Mouse (Mus musculus) embryonic facial prominence, embryonic 12.5 days (tissue): ENCODE data around the gene Six3. TPM values are rescaled to one million over a fixed set of nuclear protein-coding genes. Genes with fewer than 3 reads are reported as not detected.

ENCODE experiments used
- ATAC-seq: fragments of 200-750 bp; cut with Nextera tagmentation; 2 replicates; pipeline ENCODE4 v1.8.0; 2017; ENCODE audit not compliant: insufficient number of reproducible peaks, insufficient read depth, low FRiP score, low TSS enrichment
- H3K27ac ChIP-seq: fragments of 300-500 bp; sonication (generic); 2 replicates; pipeline ENCODE4 v1.5.1; 2016; ENCODE audit warnings: mild to moderate bottlenecking
- H3K27me3 ChIP-seq: fragments of 300-500 bp; sonication (generic); 2 replicates; pipeline ENCODE4 v1.6.1; 2016; ENCODE audit warnings: mild to moderate bottlenecking, moderate library complexity
- H3K36me3 ChIP-seq: fragments of 300-500 bp; sonication (generic); 2 replicates; pipeline ENCODE4 v1.6.1; 2016; ENCODE audit warnings: mild to moderate bottlenecking
- H3K4me1 ChIP-seq: fragments of 300-500 bp; sonication (generic); 2 replicates; pipeline ENCODE4 v1.6.1; 2016
- H3K4me2 ChIP-seq: fragments of 300-500 bp; sonication (generic); replicated peaks from 2 replicates; pipeline ENCODE4 v1.6.1; 2016; ENCODE audit warnings: mild to moderate bottlenecking, moderate library complexity
- H3K4me3 ChIP-seq: fragments of 300-500 bp; sonication (generic); 2 replicates; pipeline ENCODE4 v1.5.1; 2016; ENCODE audit warnings: mild to moderate bottlenecking
- H3K9ac ChIP-seq: fragments of 300-500 bp; sonication (generic); 2 replicates; pipeline ENCODE4 v1.6.1; 2016; ENCODE audit warnings: mild to moderate bottlenecking, moderate library complexity
- H3K9me3 ChIP-seq: fragments of 300-500 bp; sonication (generic); 2 replicates; pipeline ENCODE4 v1.6.1; 2016; ENCODE audit warnings: mild to moderate bottlenecking, moderate library complexity
- WGBS: fragments of 180-500 bp; shearing (Covaris S2); methylation state at CpG from one replicate; pipeline ENCODE4 v1.1.7; 2016; 5-methylcytosine and 5-hydroxymethylcytosine counted together
- polyA plus RNA-seq: library from polyadenylated mRNA; unstranded; fragments of >200 nt; fragmentation: Nextera tagmentation; extraction: Ambion mirVana; gene quantifications from 2 replicates; pipeline ENCODE4 v1.2.1, GENCODE M21; 2016

Six3 gene
- polyA plus RNA-seq, 1 experiment from 2014 or later: 8.9 TPM

- ATAC-seq: no peak
- no peak overlapping the region for H3K4me2 ChIP-seq
- no peaks in the 10 kb centered on the region for H3K36me3 ChIP-seq
- H3K4me1 ChIP-seq: no peaks in the 10 kb centered on the region
- peaks cover 32% of the 10 kb centered on the region for H3K27me3 ChIP-seq
- 59% methylated on average over 9 of the region's 9 CpGs for WGBS
- H3K27ac ChIP-seq: no peak overlapping the region
- no peak overlapping the region for H3K4me3 ChIP-seq
- no peak overlapping the region for H3K9ac ChIP-seq
- no peaks in the 10 kb centered on the region for H3K9me3 ChIP-seq
These were observed 13.9 kb upstream of the Six3 start for GRCm38 (mm10) chr17:85599520-85599919.

- Histone ChIP-seq H3K27ac (no peak overlapping the region), H3K36me3 (no peaks in the 10 kb centered on the region), H3K9me3 (no peaks in the 10 kb centered on the region), H3K4me3 (no peak overlapping the region), H3K4me2 (no peak overlapping the region), H3K4me1 (no peaks in the 10 kb centered on the region), H3K9ac (no peak overlapping the region), H3K27me3 (peaks cover 75% of the 10 kb centered on the region)
- no peak for ATAC-seq
- 15% methylated on average over 3 of the region's 3 CpGs for WGBS
These were observed 6.9 kb upstream of the Six3 start for GRCm38 (mm10) chr17:85606463-85606862.

DNA sequence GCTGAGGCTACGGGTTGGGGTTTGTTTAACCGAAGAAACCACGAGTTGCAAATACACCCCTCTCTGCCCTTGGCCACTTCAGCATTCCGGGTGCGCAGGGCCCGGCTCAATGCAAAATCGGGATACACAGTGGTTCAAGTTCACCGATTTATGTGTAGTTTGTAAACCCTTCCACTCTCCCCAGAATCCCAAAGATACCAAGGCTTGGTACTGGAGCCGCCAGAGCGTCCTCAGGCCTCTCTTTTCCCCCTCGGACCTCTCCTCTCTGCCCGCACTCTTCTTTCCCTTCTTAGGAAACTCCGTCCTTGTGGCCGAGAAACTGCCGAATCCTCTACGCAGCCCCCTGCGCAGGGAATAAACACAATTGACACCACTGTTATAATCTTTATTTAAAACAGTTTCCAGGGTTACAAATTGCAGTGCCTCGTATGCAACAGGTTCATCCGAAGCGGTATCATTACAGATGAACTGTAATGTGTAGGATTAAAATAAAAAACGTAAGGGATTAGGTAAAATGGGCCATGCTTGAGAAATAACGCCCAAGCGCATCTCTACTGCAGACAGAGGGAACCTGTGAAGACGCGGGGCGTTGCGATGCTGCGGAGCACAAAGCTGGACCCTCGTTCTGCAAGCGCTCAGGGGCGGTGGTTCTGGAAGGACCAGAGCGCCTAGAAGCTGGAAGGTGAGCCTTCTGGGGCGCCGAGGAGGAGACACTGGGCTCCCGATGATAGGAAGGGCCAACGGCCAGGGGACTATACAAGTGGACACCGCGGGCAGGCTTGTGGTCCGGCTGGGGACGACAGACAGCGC, 5.6 kb upstream of the Six3 start:
- H3K9ac ChIP-seq: no peak overlapping the region
- H3K36me3 ChIP-seq: no peaks in the 10 kb centered on the region
- no peaks in the 10 kb centered on the region for H3K9me3 ChIP-seq
- no peak for ATAC-seq
- H3K4me2 ChIP-seq: 0 out of 2 replicates have a peak overlapping the region, but pooled peaks have one; percentile 18
- H3K27me3 ChIP-seq: peaks cover 83% of the 10 kb centered on the region
- no peak overlapping the region for H3K4me3 ChIP-seq
- WGBS: 3% methylated on average over 41 of the region's 41 CpGs
- 0 out of 2 replicates have a peak overlapping the region, but pooled peaks have one; percentile 24 for H3K27ac ChIP-seq
- H3K4me1 ChIP-seq: no peaks in the 10 kb centered on the region

GRCm38 (mm10) chr17:85608366-85609093, 4.9 kb upstream of the Six3 start:
- H3K36me3 ChIP-seq: no peaks in the 10 kb centered on the region
- peak overlapping the region; percentile 18 for H3K4me2 ChIP-seq
- whole genome bisulfite sequencing: 1% methylated on average over 42 of the region's 42 CpGs
- 0 out of 2 replicates have a peak overlapping the region, but pooled peaks have one; percentile 4 for H3K9ac ChIP-seq
- ATAC-seq: peak; percentile 66; the same call in 1 of the 2 replicates
- peaks cover 85% of the 10 kb centered on the region for H3K27me3 ChIP-seq
- no peaks in the 10 kb centered on the region for H3K4me1 ChIP-seq
- H3K4me3 ChIP-seq: peak overlapping the region; percentile 4; the same call in 1 of the 2 replicates
- H3K27ac ChIP-seq: peak overlapping the region; percentile 48
- no peaks in the 10 kb centered on the region for H3K9me3 ChIP-seq

DNA sequence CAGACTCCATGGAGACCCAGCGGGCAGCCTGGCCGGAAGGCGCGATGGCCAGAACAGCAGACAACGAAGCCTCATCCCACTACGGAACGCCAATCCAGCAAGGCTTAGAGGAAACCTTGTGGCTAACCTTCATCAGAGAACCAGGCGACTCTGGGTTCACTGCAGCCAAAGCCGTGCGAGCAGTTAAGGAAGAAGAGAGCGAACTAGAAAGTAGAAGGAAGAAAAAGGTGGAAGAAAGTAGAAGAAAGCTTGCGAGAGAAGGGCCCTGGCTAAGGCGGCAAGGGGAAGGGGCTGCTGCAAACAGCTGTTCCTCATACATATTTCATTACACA, 4.3 kb upstream of the Six3 start:
- Histone ChIP-seq H3K9ac (0 out of 2 replicates have a peak overlapping the region, but pooled peaks have one; percentile 4), H3K9me3 (no peaks in the 10 kb centered on the region), H3K27me3 (peaks cover 89% of the 10 kb centered on the region), H3K27ac (peak overlapping the region; percentile 48), H3K4me3 (peak overlapping the region; percentile 4; the same call in 1 of the 2 replicates), H3K36me3 (no peaks in the 10 kb centered on the region), H3K4me1 (no peaks in the 10 kb centered on the region), H3K4me2 (peak overlapping the region; percentile 18)
- ATAC-seq: no peak
- under 1% methylated on average over 13 of the region's 13 CpGs for WGBS

GRCm38 (mm10) chr17:85609621-85610392, 3.6 kb upstream of the Six3 start:
- peaks cover under 1% of the 10 kb centered on the region; the same call in 1 of the 2 replicates for H3K4me1 ChIP-seq
- 11% methylated on average over 13 of the region's 13 CpGs for WGBS
- no peak overlapping the region for H3K27ac ChIP-seq
- no peaks in the 10 kb centered on the region for H3K36me3 ChIP-seq
- no peaks in the 10 kb centered on the region for H3K9me3 ChIP-seq
- no peak overlapping the region for H3K9ac ChIP-seq
- no peak overlapping the region for H3K4me3 ChIP-seq
- H3K27me3 ChIP-seq: peaks cover 90% of the 10 kb centered on the region
- ATAC-seq: no peak
- H3K4me2 ChIP-seq: no peak overlapping the region

- H3K27me3 ChIP-seq: peaks cover 90% of the 10 kb centered on the region
- no peak overlapping the region for H3K4me3 ChIP-seq
- H3K27ac ChIP-seq: no peak overlapping the region
- no peak for ATAC-seq
- WGBS: 9% methylated on average over 11 of the region's 11 CpGs
- no peaks in the 10 kb centered on the region for H3K36me3 ChIP-seq
- H3K9me3 ChIP-seq: no peaks in the 10 kb centered on the region
- H3K4me2 ChIP-seq: no peak overlapping the region
- no peak overlapping the region for H3K9ac ChIP-seq
- peaks cover 6% of the 10 kb centered on the region; the same call in 1 of the 2 replicates for H3K4me1 ChIP-seq
These were observed 2.9 kb upstream of the Six3 start for GRCm38 (mm10) chr17:85610393-85611115.

GRCm38 (mm10) chr17:85611521-85612515, 1.6 kb upstream of the Six3 start:
- peak overlapping the region; percentile 31; the same call in 1 of the 2 replicates for H3K4me3 ChIP-seq
- no peaks in the 10 kb centered on the region for H3K9me3 ChIP-seq
- no peak overlapping the region for H3K9ac ChIP-seq
- H3K36me3 ChIP-seq: no peaks in the 10 kb centered on the region
- ATAC-seq: no peak
- 8% methylated on average over 19 of the region's 19 CpGs for WGBS
- peaks cover 7% of the 10 kb centered on the region; the same call in 1 of the 2 replicates for H3K4me1 ChIP-seq
- no peak overlapping the region for H3K27ac ChIP-seq
- peak overlapping the region; percentile 50 for H3K4me2 ChIP-seq
- peaks cover 94% of the 10 kb centered on the region for H3K27me3 ChIP-seq

DNA sequence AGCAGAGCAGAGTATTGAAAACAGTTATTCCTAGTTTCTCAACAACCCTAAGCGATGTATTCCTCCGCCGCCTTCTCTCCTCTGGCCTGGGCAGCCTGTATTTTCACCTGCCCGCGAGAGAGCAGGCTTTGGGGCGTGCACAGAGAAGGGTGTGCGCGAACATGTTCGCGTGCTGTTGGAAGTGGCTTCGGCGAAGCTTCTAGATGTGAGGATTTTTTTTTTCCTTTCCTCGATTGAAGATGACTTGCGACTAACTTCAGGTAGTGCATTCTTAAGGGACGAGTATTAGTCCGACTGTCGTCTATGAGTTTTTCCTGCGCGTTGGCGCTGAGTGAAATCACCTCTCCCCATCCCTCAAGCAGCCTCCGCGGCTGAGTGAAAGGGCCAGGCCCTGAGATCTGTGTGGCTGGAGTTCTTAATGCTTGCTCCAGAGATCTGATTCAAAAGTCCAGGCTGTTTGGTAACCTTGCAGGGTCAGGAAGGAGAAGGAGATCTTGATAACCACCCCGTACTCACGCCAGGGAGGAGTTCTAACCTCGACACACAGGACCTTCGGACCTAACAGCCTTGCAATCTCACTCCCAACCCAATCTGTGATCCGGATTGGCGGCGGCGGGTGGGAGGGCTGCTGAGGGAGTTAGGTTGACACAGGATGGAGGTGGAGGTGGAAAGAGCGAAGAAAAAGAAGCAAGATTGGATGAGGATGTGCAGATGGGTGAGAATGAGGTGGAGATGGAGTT, 712 bp upstream of the Six3 start:
- no peak for ATAC-seq
- H3K9ac ChIP-seq: peak overlapping the region; percentile 27; the same call in 1 of the 2 replicates
- peaks cover 98% of the 10 kb centered on the region for H3K27me3 ChIP-seq
- peaks cover 13% of the 10 kb centered on the region; the same call in 1 of the 2 replicates for H3K4me1 ChIP-seq
- WGBS: 2% methylated on average over 31 of the region's 31 CpGs
- 0 out of 2 replicates have a peak overlapping the region, but pooled peaks have one; percentile 31 for H3K27ac ChIP-seq
- no peaks in the 10 kb centered on the region for H3K36me3 ChIP-seq
- peak overlapping the region; percentile 50 for H3K4me2 ChIP-seq
- H3K4me3 ChIP-seq: peak overlapping the region; percentile 31
- no peaks in the 10 kb centered on the region for H3K9me3 ChIP-seq
